Mouse (Mus musculus) liver, postnatal 0 days (tissue): ENCODE measurements around the gene Sars. TPM values are rescaled to one million over a fixed set of nuclear protein-coding genes. Genes with fewer than 3 reads are reported as not detected.

Source experiments
- ATAC-seq: fragments of 200-750 bp; cut with Nextera tagmentation; 2 replicates; pipeline ENCODE4 v1.8.0; 2017; ENCODE audit warnings: mild to moderate bottlenecking, moderate library complexity
- DNase-seq: peaks from one replicate; pipeline ENCODE4 v3.0.0-alpha.2; 2016
- H3K27ac ChIP-seq: fragments of 300-500 bp; sonication (generic); 2 replicates; pipeline ENCODE4 v1.5.1; 2014; ENCODE audit warnings: antibody characterized with exemption, moderate library complexity, mild to moderate bottlenecking, low read depth
- H3K27me3 ChIP-seq: fragments of 300-500 bp; sonication (generic); 2 replicates; pipeline ENCODE4 v1.6.1; 2014; ENCODE audit warnings: low read length, control low read depth, mixed read lengths; ENCODE audit not compliant: insufficient read depth
- H3K36me3 ChIP-seq: fragments of 300-500 bp; sonication (generic); replicated peaks from 2 replicates; pipeline ENCODE4 v1.6.1; 2014; ENCODE audit warnings: mild to moderate bottlenecking, control low read depth, low read length, moderate library complexity, mixed read lengths; ENCODE audit not compliant: insufficient read depth
- H3K4me1 ChIP-seq: fragments of 300-500 bp; sonication (generic); 2 replicates; pipeline ENCODE4 v1.6.1; 2014; ENCODE audit warnings: antibody characterized with exemption, mild to moderate bottlenecking, control low read depth; ENCODE audit not compliant: insufficient read depth
- H3K4me2 ChIP-seq: fragments of 300-500 bp; sonication (generic); 2 replicates; pipeline ENCODE4 v1.6.1; 2014; ENCODE audit warnings: low read depth, mild to moderate bottlenecking, low read length, moderate library complexity, mixed read lengths
- H3K4me3 ChIP-seq: fragments of 300-500 bp; sonication (generic); 2 replicates; pipeline ENCODE4 v1.5.1; 2014; ENCODE audit warnings: low read depth, low read length
- H3K9ac ChIP-seq: fragments of 300-500 bp; sonication (generic); replicated peaks from 2 replicates; pipeline ENCODE4 v1.6.1; 2014; ENCODE audit warnings: mild to moderate bottlenecking, moderate library complexity
- H3K9me3 ChIP-seq: fragments of 300-500 bp; sonication (generic); 2 replicates; pipeline ENCODE4 v1.6.1; 2016; ENCODE audit warnings: mild to moderate bottlenecking, control low read depth, low read length, mixed read lengths
- CTCF ChIP-seq: sonication (generic); IDR thresholded peaks from 2 replicates; pipeline ENCODE4 v1.5.1; 2016; ENCODE audit warnings: antibody characterized with exemption, low read depth
- EP300 ChIP-seq: IDR thresholded peaks from 2 replicates; pipeline ENCODE4 v1.6.1; 2016; ENCODE audit warnings: antibody characterized with exemption, low read depth, mild to moderate bottlenecking
- WGBS: fragments of 180-500 bp; shearing (Covaris S2); extraction: QIAGEN DNeasy Blood & Tissue Kit; methylation state at CpG from one replicate; pipeline ENCODE4 v1.1.7; 2014; ENCODE audit not compliant: insufficient replicate concordance; 5-methylcytosine and 5-hydroxymethylcytosine counted together
- polyA plus RNA-seq: library from polyadenylated mRNA; unstranded; fragments of >200 nt; fragmentation: Nextera tagmentation; extraction: Ambion mirVana; gene quantifications from 2 replicates; pipeline ENCODE4 v1.2.1, GENCODE M21; 2015

Gene Sars
- polyA plus RNA-seq, 1 experiment from 2014 or later = 41.7 TPM

DNA sequence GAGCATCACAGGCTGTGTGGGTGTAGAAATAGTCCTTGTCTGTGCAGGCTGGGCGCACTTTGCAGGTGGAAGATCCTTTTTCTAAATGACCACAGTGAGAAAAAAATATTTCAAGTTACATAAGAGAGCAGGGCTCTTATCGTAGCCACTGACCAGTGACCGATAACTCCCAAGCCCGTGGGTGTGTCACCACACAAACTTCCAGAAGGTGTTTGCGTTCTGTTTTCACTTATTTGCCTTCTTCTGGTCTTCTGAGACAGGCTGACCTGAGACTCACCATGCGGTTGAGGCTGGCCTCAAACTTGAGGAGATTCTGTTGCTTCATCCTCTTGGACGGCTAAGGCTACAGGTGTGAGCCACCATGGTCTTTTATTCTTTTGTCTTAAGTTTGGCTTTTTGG lies 30.0 kb upstream of the Sars start:
- DNase-seq (no peak), ATAC-seq (no peak)
- Histone ChIP-seq H3K36me3 (no peaks in the 10 kb centered on the region), H3K9me3 (no peaks in the 10 kb centered on the region), H3K27me3 (no peaks in the 10 kb centered on the region), H3K9ac (no peak overlapping the region), H3K4me2 (no peak overlapping the region), H3K4me1 (no peaks in the 10 kb centered on the region), H3K27ac (no peak overlapping the region), H3K4me3 (no peak overlapping the region)
- TF ChIP-seq EP300 = no peak
- TF ChIP-seq CTCF = no peak
- WGBS = 73% methylated on average over 7 of the region's 7 CpGs

DNA sequence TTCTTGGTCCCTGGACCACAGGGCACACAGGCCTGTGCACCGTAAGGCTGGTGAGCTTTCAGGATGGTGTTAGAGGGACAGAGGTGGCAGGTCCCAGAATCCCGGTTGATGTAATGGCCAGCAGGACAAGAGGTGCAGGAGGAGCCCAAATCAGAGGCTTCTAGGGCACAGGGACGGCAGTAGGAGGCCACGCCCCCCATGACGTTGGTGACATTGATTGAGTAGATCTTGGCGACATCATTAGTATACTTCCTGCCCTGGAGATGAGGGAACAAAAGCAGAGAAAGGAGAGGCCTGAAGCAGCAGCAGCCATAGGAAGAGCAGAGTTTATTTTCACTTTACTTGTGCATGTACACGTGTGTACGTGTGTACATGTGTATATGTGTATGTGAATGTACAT lies 22.8 kb upstream of the Sars start:
- Histone ChIP-seq H3K9ac (no peak overlapping the region), H3K36me3 (no peaks in the 10 kb centered on the region), H3K27me3 (no peaks in the 10 kb centered on the region), H3K4me1 (no peaks in the 10 kb centered on the region), H3K4me3 (no peak overlapping the region), H3K9me3 (no peaks in the 10 kb centered on the region), H3K27ac (no peak overlapping the region), H3K4me2 (no peak overlapping the region)
- no peak for TF ChIP-seq CTCF
- TF ChIP-seq EP300 = no peak
- ATAC-seq (0 out of 2 replicates have a peak, but pooled peaks have one; percentile 17), DNase-seq (peak; percentile 29)
- WGBS = 48% methylated on average over 8 of the region's 8 CpGs

DNA sequence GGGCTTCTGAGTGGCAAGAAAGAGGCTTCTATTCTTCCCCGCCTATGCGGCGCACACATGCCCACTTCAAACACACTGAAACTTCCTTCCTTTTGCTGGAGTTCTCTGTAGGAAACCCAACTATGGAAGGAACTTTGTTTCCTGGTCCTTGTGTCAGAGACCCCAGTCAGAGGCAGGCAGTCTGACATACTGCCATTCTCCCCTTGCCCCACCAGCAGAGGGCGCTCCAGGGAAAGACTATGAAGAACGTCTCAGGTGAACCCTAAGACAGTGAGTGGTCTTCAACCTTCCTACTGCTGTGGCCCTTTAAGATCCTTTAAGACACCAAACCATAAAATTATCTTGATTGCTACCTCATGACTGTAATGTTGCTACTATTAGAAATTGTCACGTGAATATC lies 21.4 kb upstream of the Sars start:
- ATAC-seq = no peak

DNA sequence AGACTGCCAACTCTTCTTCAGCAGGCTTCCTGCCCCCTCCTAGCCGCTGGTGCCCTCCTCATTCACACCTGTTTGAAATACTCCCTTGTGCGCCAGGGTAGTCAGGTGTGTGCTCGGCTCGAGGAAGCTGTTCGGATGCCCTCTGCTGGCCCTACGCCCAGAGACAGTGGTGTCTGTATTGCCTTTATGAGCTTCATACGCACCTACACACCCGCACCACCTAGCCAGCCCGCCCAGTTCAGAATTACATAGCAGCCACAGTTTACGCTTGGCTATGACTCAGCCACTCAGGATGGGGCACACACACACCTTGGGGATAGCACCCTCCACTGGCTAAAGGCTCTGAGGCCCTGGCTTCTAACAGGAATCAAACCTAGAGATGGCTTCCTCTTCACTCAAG lies 13.9 kb upstream of the Sars start:
- peak overlapping the region; percentile 53 for H3K4me2 ChIP-seq
- no peak overlapping the region for H3K9ac ChIP-seq
- peak; percentile 44 for ATAC-seq
- H3K27me3 ChIP-seq = 0 out of 2 replicates have a peak, but pooled peaks cover 4% of the 10 kb centered on the region
- no peak overlapping the region for H3K27ac ChIP-seq
- peak; percentile 46 for DNase-seq
- H3K9me3 ChIP-seq = no peaks in the 10 kb centered on the region
- no peaks in the 10 kb centered on the region for H3K36me3 ChIP-seq
- H3K4me1 ChIP-seq = 0 out of 2 replicates have a peak, but pooled peaks cover 3% of the 10 kb centered on the region
- TF ChIP-seq CTCF (peak; percentile 47), EP300 (no peak)
- no peak overlapping the region for H3K4me3 ChIP-seq
- WGBS = 34% methylated on average over 10 of the region's 10 CpGs

More for the DNA sequence above, 21.4 kb upstream of the Sars start:
- TF ChIP-seq CTCF (peak; percentile 86), EP300 (no peak)
- Histone ChIP-seq H3K36me3 (no peaks in the 10 kb centered on the region), H3K9ac (no peak overlapping the region), H3K9me3 (no peaks in the 10 kb centered on the region), H3K4me2 (no peak overlapping the region), H3K4me3 (no peak overlapping the region), H3K27me3 (no peaks in the 10 kb centered on the region), H3K4me1 (no peaks in the 10 kb centered on the region), H3K27ac (no peak overlapping the region)
- 63% methylated on average over 6 of the region's 6 CpGs for WGBS
- DNase-seq = peak; percentile 77

DNA sequence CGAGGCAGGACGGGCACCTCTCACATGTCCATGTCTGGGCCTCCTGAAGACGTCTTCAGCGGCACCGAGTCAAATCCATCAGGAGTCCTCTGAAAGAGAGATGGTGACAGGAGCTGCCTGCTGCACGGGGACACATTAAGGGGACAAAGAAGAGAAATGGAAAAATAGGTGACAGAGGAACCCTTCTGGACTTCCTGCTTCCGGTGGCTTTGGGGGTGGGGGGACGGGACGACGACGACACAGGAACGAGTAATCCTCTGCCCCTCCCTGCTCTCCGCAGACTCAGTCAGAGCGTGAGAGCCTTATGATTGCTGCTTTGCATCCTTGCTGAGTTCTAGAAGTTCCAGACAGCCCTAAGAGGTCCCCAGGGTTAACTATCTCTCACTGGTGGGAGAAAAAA lies 13.4 kb upstream of the Sars start:
- Histone ChIP-seq H3K9ac (no peak overlapping the region), H3K4me3 (no peak overlapping the region), H3K27me3 (0 out of 2 replicates have a peak, but pooled peaks cover 4% of the 10 kb centered on the region), H3K9me3 (no peaks in the 10 kb centered on the region), H3K4me2 (peak overlapping the region; percentile 53), H3K27ac (no peak overlapping the region), H3K36me3 (no peaks in the 10 kb centered on the region), H3K4me1 (0 out of 2 replicates have a peak, but pooled peaks cover 3% of the 10 kb centered on the region)
- WGBS = 47% methylated on average over 14 of the region's 14 CpGs
- TF ChIP-seq CTCF = no peak
- TF ChIP-seq EP300 = no peak
- no peak for DNase-seq
- ATAC-seq = no peak

DNA sequence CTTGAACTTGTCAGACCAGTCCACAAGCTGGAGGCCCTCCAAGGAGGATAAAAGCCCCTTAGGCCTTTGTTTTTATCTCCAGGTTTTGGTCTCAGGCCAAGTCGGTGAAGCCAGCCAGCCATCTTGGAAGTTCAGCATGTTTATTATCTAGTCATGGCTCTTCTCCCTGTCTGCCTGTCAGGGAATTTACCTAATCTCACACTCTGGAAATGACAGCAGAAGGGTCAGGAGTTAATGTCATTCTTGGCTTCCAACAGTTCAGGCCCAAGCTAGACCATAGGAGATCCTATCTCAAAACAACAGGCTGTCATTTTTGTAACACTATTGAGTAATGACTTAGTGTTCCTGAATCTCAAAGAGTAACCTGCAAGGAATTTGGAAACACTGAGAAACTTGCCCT lies 9.2 kb upstream of the Sars start:
- Histone ChIP-seq H3K9ac (no peak overlapping the region), H3K4me1 (0 out of 2 replicates have a peak, but pooled peaks cover 3% of the 10 kb centered on the region), H3K27me3 (no peaks in the 10 kb centered on the region), H3K27ac (no peak overlapping the region), H3K36me3 (no peaks in the 10 kb centered on the region), H3K4me2 (no peak overlapping the region), H3K4me3 (no peak overlapping the region), H3K9me3 (no peaks in the 10 kb centered on the region)
- DNase-seq (no peak), ATAC-seq (no peak)
- TF ChIP-seq CTCF (no peak), EP300 (no peak)
- WGBS = 64% methylated on average over 1 of the region's 1 CpGs

DNA sequence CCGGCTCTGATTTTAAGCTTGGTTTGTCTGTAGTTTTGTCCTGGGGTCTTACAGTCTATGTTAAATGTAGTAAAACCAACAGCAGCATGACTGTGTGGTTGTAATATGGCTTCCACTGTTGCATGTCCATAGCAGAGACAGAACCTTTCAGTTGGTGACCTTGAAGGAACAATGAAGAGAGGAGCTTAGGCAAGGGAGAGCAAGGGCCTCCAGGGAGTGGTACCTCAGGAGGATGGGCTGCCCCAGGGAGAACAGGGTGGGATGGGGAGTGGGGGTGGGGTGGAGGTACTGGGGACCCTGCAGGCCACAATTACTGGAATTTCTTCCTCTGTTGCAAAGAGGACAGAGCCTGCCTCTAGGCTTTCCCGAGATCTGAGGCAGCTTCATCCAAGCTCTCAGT lies 7.0 kb upstream of the Sars start:
- H3K9me3 ChIP-seq = no peaks in the 10 kb centered on the region
- no peak overlapping the region for H3K4me2 ChIP-seq
- no peak overlapping the region for H3K9ac ChIP-seq
- H3K27ac ChIP-seq = no peak overlapping the region
- H3K36me3 ChIP-seq = no peaks in the 10 kb centered on the region
- H3K27me3 ChIP-seq = no peaks in the 10 kb centered on the region
- no peak for ATAC-seq
- H3K4me3 ChIP-seq = no peak overlapping the region
- no peak for DNase-seq
- no peaks in the 10 kb centered on the region for H3K4me1 ChIP-seq
- 87% methylated on average over 2 of the region's 2 CpGs for WGBS
- TF ChIP-seq EP300 = no peak
- no peak for TF ChIP-seq CTCF
